Mouse (Mus musculus) left cerebral cortex, postnatal 25 days (tissue): ENCODE data around the gene 2310034G01Rik. TPM values are rescaled to one million over a fixed set of nuclear protein-coding genes. Genes with fewer than 3 reads are reported as not detected.

ENCODE experiments used
- DNase-seq, 2 experiments: peaks; one replicate each; pipeline ENCODE4 v3.0.0; 2022; ENCODE audit warnings: low spot score in 2 of 2, mixed read lengths in 1 of 2
- intact Hi-C: fragments of 180-260 bp; cut with DNase I; formaldehyde crosslinking; loops from one replicate; pipeline ENCODE4 v1.15.1; 2025
- total RNA-seq, 2 experiments: library from RNA; stranded (reverse); gene quantifications; 2 replicates each; pipeline ENCODE4 v1.2.3; 2021

2310034G01Rik gene
- total RNA-seq, 2 experiments from 2014 or later, result 0.94 to 1.2 TPM

DNA sequence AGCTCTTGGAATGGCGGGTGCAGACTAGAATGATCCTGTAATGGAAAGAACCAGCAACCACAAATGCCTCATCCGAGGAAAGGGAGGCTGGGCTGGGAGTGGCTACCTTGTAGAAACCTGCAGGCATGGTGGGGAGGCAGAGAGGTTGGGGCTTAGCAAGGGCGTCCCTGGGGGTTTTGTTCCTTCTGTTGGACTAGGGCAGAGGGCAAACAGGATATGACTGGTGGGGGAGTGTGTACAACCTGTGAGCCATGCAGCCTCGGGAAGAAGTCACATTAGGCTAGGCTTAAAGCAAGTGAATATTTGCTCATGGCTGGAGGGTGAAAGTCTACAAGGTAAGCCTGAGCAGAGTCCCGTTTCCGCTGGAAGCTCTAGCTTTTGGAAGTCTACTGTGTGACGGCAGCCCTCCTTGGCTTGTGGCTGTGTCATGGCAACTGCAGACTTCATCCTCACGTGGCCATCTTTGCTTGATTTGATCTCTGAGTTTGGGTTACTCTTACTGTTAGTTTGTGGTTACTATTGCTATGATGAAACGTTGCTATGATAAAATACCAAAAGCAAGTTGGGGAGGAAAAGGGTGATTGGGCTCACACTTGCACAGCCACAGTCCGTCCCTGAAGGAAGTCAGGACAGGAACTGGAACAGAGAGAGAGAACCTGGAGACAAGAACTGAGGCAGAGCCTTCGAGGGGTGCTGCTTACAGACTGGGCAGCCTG lies 13.3 kb upstream of the 2310034G01Rik start:
- no peak for DNase-seq
- intact Hi-C loops, result no loop called here

DNA sequence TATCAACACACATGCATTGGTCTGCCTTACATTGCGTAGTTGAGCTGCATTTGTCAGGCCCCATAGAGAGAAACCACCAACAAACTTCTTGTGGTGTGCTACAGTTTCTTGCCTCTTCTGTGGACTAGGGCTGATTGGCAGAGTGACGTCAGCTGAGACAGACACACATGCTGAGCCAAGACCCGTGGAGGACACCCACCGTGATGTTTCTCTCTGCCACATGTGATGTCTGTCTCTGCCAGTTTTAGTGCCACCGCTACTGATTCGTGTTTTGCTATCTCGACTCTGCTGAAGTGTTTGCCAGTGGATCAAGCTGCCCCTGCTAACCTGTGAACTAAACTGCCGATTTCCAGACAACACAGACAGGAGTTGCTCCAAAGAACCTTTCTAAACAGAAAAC lies 12.0 kb upstream of the 2310034G01Rik start:
- intact Hi-C loops, result no loop called here
- DNase-seq, result no peak

DNA sequence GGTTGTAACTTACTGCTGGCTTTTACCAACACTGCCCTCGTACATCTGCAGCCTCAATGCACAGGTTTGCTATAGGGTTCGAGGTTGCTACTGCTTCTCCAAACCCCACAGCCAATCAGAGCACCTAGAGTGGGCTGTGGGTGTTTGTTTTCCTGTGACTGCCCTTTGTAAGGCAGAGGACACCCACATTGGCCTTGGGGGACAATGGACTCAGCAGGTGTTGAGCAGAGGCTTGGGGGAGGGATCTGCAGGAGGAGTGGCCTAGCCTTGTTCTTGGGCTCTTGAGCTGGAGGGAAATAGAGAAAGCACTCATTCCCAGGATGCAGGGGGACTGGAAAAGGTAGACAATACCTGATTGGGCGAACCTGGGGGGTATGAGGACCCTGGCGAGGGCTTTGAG lies 8.3 kb upstream of the 2310034G01Rik start:
- intact Hi-C loops, result no loop called here
- no peak for DNase-seq

DNA sequence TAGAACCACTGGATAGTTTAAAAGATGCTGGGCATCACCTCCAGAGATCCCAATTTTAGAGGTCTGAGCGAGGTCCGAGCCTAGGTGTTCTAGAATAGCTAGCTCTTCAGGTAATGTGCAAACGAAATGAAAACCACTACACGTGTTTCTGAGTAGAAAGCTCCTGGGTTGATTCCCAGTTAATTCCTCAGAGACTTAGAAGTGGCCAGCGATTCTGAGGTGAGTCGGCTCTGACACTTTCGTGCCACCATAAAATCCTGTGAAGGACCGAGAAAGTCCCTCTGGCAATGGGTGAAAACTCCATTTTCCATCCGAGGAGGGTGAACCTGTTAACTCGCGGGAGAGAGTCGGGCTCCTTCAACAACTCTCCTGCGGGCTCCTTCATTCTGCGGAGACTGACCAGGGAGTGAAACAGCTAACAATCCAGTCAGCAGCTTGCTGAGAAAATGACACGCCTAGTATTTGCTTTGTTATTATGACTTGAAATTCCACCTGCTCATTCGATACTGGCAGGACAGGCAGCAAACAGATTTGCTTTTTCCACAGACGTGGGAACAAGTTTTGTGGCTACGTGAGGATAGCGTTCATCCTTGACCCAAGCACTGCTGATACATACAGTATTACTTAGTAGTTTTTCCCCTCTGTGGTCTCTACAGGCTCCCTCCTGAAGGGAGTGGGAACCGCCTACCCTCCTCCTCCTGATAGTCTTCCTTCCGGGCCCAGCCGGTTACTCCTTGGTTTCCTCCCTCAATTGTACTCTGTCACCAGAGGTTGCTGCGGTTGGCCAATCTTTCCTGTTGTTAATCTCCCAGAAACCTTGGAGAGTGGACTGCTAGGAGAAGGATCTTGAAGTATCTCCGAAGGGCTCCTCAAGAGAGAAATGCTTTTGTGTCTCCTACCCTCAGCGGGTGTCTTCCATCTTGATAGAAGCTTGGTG lies 7.5 kb upstream of the 2310034G01Rik start:
- intact Hi-C loops, result loop anchor here (2.0 kb wide), 1 partner anchor 19 kb away; the partner anchor contains the start of gene Cuedc2
- no peak for DNase-seq

DNA sequence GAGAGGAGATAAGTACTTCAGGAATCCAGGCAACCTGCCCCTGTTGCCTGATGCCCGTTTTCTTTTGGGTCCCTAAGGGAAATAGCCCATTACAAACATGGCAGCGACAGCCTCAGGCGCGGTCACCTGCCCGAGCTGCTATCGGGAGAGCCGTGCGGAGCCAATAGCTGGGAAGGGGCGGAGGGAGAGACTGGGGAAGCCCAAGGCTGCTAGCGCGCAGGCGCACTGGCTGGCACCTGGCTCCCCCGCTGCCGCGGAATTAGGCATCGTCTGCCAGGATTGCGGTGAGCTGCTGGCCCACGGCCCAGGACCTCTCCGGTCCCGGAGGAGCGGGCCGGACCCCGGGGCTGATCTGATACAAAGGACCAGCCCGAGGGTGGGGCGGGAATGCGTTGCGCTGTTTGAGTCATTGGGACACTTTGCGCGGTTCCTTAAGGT lies 6.6 kb upstream of the 2310034G01Rik start:
- intact Hi-C loops, result loop anchor here (2.0 kb wide), 1 partner anchor 18 kb away; the partner anchor contains the start of gene Cuedc2
- DNase-seq, result peak; percentile 89 to 95

DNA sequence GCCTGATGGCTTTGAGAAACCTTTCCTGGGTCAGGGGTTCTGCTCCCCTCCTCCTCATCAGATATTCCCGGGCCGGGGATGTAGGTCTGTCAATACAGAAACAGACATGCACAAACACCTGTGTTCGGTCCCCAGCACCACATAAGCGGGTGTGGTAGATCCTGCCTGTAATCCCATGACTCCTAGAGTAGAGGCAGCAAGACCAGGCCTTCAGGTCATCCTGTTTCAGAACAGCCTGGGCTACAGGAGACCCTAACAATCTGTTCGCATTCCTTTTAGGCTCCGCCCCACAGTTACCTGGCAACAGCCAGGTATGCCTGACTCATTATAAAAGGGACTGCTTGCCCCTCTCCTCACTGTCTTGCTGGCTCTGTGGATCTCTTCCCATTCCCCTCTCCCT lies 552 bp downstream of the 2310034G01Rik start:
- no peak for DNase-seq
- intact Hi-C loops, result no loop called here

DNA sequence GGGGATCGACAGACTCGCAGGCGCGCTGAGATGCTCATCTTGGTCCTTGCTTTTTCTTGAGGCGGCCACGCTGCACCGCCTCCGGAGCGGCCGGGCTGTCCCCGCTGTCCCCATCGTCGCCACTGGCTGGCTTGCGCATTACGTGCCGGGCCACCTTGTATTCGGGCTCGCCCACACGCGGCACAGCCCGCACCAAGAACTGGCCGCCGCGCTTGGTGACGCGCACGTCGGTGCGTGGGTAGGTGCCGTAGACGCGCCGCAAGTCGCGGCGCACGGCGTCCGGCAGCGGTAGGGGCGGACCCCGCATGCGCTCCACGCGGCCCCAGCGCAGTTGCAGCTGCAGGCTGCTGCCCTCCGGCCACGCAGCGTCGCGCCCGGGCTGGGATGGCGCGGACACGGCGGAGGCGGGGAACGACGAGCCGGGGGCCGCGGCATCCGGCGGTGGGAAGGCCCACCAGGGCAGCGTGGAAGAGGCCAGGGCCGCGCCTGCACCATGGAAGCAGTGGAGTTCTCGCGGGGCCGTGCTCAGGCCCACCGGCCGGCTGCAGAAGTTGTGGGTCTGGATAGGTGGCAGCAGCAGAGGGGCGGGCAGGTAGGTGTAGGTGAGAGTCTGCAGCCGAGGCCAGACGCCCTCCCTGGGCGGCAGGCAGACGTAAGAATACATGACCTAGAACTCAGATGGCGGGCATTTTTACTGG lies 1.2 kb downstream of the 2310034G01Rik start:
- DNase-seq, result peak; percentile 93 to 97
- intact Hi-C loops, result no loop called here

DNA sequence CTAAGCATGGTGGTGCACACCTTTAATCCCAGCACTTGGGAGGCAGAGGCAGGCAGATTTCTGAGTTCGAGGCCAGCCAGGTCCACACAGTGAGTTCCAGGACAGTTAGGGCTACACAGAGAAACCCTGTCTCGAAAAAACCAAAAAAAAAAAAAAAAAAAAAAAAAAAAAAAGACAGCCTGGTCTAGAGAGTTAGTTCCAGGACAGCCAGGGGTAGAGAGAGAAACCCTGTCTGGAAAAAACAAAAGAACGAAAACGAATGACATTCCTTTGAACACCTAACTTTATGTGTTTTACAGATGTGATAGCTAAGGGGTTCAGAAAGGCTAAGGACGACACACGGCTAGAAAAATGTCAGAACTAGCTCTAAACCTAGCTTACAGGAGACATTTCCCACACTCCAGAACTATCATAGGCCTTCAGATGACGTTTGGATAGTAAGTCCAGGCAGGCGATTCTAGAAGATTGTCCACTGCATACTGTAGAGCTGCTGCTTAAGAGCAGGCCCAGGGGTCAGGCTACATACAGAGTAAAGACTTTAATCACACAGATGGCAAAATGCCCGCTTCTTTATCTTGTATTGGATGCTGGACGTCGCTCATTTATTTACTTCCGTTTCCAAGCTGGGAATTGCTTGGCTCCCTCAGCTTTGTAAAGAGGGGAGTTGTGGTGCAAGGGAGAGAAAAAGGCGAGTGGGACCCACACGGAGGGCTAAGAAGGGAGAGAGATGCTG lies 2.0 kb downstream of the 2310034G01Rik start:
- intact Hi-C loops, result no loop called here

DNA sequence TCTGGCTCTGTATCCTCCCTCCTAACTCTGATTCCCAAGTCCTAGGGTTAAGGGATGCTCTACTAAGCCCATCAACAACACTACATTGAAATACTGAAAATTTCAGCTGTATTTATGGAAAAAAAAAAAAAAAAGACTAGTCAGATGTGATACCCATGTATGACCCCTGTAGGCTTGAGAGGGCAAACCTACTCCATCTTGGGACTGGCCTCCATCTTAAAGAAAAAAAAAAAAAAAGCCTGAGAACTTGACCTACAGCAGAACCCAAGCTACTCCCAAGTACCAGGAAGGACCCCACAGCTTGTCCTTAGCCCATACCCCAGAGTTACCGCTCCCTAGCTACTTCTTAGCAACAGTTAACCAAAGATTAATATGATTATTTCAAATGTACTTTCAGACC lies 3.0 kb downstream of the 2310034G01Rik start:
- DNase-seq, result no peak
- intact Hi-C loops, result no loop called here

More for the DNA sequence above, 2.0 kb downstream of the 2310034G01Rik start:
- no peak for DNase-seq

DNA sequence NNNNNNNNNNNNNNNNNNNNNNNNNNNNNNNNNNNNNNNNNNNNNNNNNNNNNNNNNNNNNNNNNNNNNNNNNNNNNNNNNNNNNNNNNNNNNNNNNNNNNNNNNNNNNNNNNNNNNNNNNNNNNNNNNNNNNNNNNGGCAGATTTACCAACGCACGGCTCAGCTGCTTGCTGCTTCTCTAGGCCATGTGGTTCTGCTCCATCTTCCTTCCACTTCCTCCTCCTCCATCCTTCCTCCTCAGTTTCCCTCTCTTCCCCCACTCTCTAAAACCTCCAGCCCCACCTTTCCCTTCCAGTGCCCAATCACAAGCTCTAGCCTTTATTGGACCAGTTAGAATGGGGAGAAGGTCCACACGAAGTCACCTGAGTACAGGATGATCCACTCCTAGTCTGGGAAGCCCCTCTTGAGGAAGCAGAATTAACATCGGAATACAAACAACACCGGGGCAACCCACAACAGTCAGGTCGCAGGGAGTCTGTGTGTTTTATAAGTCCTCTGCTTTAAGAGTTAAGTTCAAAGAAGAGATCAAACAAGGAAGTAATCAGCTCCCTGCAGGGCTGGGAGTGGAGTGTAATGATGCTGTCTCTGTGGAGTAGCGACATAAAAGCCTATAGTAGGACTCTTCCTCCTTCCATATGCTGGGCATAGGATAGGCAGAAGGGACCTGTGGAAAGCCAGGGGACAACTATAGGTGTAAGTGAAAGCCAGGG lies 5.2 kb downstream of the 2310034G01Rik start:
- DNase-seq, result no peak
- intact Hi-C loops, result no loop called here

DNA sequence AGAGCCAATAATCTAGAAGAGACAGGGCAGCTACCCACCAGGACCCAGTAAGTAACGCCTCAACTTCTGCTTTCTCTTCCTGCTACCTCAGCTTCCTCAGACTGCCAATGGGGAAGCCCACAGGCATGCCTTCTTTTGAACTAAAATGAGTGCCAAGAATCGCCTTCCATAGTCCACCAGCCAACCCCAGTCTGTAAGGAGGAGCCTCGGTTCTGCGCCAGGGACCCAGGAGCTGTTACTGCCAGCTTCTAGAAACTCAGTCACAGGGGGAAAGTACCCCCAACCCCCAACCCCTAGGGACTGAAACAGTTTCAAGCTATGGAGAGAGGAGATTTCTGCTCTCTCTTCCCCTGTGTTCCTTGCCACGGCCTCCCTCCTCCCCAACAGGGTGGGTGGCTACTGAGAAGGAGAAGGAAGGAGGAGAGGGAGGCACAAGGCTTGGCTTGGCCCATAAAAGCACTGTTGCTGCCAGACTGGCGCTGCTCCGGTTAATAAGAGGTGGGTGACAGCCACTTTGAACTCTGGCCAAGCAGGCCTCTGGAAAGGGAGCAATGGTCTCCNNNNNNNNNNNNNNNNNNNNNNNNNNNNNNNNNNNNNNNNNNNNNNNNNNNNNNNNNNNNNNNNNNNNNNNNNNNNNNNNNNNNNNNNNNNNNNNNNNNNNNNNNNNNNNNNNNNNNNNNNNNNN lies 10.7 kb downstream of the 2310034G01Rik start:
- DNase-seq, result peak in 1 of 2 experiments; percentile 68
- intact Hi-C loops, result loop anchor here (2.0 to 5.0 kb wide), 3 partner anchors 17 to 103 kb away; no protein-coding TSS in a partner anchor

DNA sequence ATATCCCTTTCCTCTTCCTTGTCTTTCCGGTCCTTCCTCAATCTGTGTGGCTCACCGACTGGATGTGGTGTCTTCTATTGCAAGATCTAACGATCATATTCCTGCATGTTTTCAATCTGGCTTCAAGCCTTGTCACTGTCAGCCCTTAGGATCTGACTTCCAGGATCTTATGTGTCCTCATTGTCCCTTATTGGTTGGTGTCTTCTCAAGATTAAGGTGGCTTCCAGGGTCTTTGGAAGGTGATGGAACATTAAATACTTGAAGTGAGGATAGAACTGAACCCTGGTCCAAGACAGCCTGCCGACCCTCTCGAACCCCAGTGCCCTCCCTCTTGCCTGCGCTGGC lies 11.2 kb downstream of the 2310034G01Rik start:
- intact Hi-C loops, result loop anchor here (2.0 to 5.0 kb wide), 3 partner anchors 18 to 103 kb away; no protein-coding TSS in a partner anchor
- DNase-seq, result no peak

DNA sequence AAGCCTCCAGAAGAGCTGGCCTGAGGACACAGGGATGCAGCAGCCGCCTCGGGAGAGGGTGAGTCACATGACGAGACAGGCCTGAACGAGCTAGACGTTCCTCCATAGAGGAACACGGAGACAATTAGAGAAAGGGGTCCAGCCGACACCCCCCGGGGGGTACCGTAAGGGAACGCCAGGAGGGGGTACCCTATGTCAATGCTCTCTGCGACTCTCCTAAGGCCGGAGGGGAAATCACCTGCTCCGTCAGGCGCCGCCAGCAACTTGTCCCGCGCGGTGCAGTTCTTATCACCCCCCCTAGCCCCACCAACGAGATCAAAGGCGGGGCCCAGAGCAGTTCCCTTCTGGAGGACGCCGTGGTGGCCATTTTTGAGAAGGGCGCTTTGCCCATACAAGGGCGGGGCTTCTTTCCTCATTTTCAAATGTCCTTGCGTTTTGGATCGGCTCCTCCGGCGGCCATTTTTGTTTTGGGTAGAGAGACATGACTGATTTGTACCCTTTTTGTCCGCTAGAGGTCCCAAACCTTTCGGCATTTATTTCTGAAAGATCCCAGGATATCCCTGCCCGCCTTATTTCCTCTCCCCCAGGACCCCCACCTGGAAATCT lies 11.7 kb downstream of the 2310034G01Rik start, which contains the start of gene Cuedc2:
Gene Cuedc2 (minus strand): TSS at position 372 of the 606 bp plus-strand sequence.
- DNase-seq, result peak; percentile 97 to 99
- intact Hi-C loops, result loop anchor here (2.0 to 5.0 kb wide), 3 partner anchors 18 to 104 kb away; no protein-coding TSS in a partner anchor

DNA sequence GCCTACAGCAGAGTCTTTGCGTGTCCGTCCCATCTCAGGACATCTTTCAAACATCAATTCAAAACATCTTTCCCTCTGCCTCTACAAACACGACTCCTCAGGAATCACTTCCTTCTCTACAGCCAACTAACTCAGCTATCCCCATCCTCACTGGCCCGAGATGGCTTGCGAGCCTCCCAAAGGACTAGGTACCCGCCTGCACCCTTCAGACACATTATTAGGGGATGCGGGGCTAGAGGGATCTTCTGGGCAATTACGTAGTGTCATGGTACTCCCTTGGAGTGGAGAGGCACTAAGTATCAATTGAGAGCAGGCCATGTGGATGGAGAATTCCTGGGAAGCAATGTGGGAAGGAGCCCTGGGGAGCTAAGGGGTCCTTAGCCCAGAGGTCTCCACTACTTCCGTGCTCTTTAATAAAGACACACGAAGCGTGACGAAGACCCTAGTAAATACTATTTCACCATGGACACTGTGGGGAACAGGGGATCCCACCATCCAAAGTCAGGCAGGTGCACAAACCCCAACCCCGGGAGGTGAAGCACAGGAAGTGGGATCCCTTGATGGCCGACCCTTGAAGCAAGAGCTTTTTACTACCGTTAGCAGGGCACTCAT lies 12.3 kb downstream of the 2310034G01Rik start:
- DNase-seq, result no peak
- intact Hi-C loops, result loop anchor here (2.0 to 5.0 kb wide), 3 partner anchors 19 to 104 kb away; no protein-coding TSS in a partner anchor

DNA sequence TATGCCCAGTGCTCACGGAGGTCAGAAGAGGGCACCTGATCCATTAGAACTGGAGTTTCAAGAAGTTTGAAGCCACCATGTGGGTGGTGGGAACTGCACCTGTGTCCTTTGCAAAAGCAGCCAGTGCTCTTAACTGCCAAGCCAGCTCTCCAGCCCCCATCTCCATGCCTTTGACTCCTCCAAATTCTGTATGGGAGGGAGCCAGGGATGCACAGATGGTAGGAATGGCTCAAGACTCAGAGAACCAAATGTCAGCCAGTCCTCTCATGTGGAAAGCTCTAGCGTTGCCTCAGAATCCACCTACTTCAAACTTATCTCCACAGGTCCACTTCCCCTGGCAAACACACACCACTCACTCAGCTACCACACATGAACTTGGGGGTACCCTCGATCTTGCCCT lies 16.2 kb downstream of the 2310034G01Rik start:
- no peak for DNase-seq
- intact Hi-C loops, result no loop called here

DNA sequence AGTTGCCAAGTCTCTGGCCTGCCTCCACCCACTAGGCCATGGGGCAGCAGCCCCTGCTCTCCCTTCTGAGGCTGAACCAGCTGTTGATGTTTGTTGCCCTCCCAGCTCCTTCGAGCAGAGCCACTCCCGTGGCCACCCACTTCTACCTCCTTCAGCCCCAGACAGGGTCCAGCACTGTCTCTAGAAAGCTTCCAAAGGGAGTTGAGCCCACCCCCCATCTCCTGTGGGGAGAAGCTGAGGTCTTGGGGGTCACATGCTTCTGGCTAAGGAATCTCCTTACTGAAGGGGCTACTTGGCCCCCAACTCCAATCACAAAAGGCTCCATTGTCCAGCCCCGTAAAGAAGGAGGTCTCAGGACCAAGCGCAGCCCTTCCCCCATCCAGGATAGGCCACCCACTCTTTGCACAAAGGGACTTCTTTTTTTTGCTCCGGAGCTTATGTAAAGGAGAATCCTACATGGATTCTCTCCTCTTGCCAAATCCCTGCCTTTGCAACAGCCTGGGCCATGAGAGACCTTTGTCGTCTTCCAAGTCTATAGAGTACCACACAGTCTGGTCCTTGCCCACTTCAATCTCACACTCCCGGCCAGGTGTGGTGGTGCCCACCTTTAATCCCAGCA lies 17.3 kb downstream of the 2310034G01Rik start:
- intact Hi-C loops, result no loop called here
- peak in 1 of 2 experiments; percentile 60 for DNase-seq

DNA sequence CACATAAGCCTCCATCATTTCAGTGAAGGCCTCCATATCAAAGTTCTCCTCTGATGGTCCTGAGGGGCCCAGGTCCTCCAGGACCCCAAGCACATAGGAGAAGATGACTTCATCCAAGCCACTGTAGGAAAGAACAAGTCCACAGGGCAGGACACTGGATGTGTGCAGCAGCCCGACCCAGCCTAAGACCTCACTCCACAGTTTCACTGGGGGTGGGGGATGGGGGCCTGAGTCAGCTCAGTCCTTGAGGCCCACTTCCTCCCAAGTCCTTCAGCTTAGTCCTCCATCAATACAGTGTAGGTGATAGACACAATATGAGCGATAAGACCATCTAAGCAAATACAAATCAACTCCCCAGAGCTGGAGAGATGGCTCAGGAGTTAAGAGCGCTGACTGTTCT lies 18.2 kb downstream of the 2310034G01Rik start:
- no peak for DNase-seq
- intact Hi-C loops, result no loop called here
